Mouse (Mus musculus) bone marrow, adult 2 months (tissue): ENCODE data around the gene Nav2.

Source experiments
- CTCF ChIP-seq: fragments of 200-500 bp; IDR thresholded peaks from 2 replicates; pipeline ENCODE4 v1.5.1; 2011; ENCODE audit warnings: low read length, control low read depth; ENCODE audit not compliant: control insufficient read depth, insufficient read depth
- POLR2A ChIP-seq: fragments of 200-500 bp; IDR thresholded peaks from 2 replicates; pipeline ENCODE4 v1.6.1; 2011; ENCODE audit warnings: low read depth, mild to moderate bottlenecking, control low read depth, low read length, borderline replicate concordance; ENCODE audit not compliant: control insufficient read depth

DNA sequence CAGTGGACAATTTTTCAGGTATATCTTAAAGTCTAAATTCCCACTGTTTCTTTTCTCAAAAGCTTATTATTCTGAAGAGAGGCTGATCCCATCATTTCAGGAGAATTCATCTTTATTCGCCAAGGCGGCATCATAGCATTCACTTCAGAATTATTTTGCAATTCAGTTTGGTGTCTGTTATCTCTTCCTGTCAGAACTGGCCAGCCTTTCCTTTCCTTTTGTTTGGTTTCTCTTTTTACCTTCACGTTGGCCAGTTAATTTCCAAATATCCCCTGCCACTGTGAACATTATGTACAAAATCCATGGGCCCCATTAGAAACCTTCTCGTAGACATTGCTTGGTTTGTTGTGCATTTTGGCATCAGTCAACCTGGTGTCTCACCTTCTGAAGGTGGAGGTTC is 49.2 kb upstream of the Nav2 start:
- TF ChIP-seq CTCF (no peak), POLR2A (no peak)
